Mouse (Mus musculus): ENCODE measurements at regions not wholly inside any gene's neighbourhood (a gene's known extent, or its start where the extent isn't known, plus 50 kb on each side); places are given as distances from the start of the nearest gene placed in this dataset.

- no peak for DNase-seq
Observed at GRCm38 (mm10) chr10:45972240-45972639, 394.6 kb downstream of the Hace1 start.

GRCm38 (mm10) chr10:45982731-45983274 lies 405.2 kb downstream of the Hace1 start:
- no peak for DNase-seq

- no peak for DNase-seq
Observed at GRCm38 (mm10) chr10:45983671-45984335, 406.2 kb downstream of the Hace1 start.

- DNase-seq, result no peak
Observed at GRCm38 (mm10) chr10:45986341-45986740, 408.7 kb downstream of the Hace1 start.

GRCm38 (mm10) chr10:46006319-46006718 lies 428.7 kb downstream of the Hace1 start:
- DNase-seq, result no peak

- DNase-seq, result no peak
Observed at GRCm38 (mm10) chr10:46011916-46012596, 434.4 kb downstream of the Hace1 start.

- no peak for DNase-seq
Observed at GRCm38 (mm10) chr10:46012599-46012998, 435.0 kb downstream of the Hace1 start.

- no peak for DNase-seq
Observed at GRCm38 (mm10) chr10:46016295-46016694, 438.7 kb downstream of the Hace1 start.

- DNase-seq, result no peak
Observed at GRCm38 (mm10) chr10:46045474-46046093, 468.0 kb downstream of the Hace1 start.

GRCm38 (mm10) chr10:46046094-46046749 lies 468.6 kb downstream of the Hace1 start:
- no peak for DNase-seq

- DNase-seq, result no peak
Observed at GRCm38 (mm10) chr10:46046890-46047414, 469.3 kb downstream of the Hace1 start.

- no peak for DNase-seq
Observed at GRCm38 (mm10) chr10:46047591-46047990, 470.0 kb downstream of the Hace1 start.

- no peak for DNase-seq
Observed at GRCm38 (mm10) chr10:46057362-46058198, 480.0 kb downstream of the Hace1 start.

GRCm38 (mm10) chr10:46058199-46058472 lies 480.5 kb downstream of the Hace1 start:
- no peak for DNase-seq

GRCm38 (mm10) chr10:46059285-46059684 lies 481.7 kb downstream of the Hace1 start:
- DNase-seq, result no peak

GRCm38 (mm10) chr10:46063831-46064230 lies 486.2 kb downstream of the Hace1 start:
- no peak for DNase-seq

GRCm38 (mm10) chr10:46070766-46071165 lies 493.1 kb downstream of the Hace1 start:
- no peak for DNase-seq

- DNase-seq, result no peak
Observed at GRCm38 (mm10) chr10:46071220-46071619, 493.6 kb downstream of the Hace1 start.

- DNase-seq, result no peak
Observed at GRCm38 (mm10) chr10:46071810-46072549, 494.4 kb downstream of the Hace1 start.

GRCm38 (mm10) chr10:46072550-46073470 lies 495.2 kb downstream of the Hace1 start:
- DNase-seq, result no peak

All from gastrocnemius, postnatal 25 days (tissue).